Mouse (Mus musculus) heart, adult 2 months (tissue): ENCODE measurements around the gene Rpl23a. TPM values are rescaled to one million over a fixed set of nuclear protein-coding genes. Genes with fewer than 3 reads are reported as not detected.

Experiments used
- DNase-seq, 2 experiments: peaks; one replicate each; pipeline ENCODE4 v3.0.0; 2021
- H3K27ac ChIP-seq: fragments of 200-600 bp; 2 replicates; pipeline ENCODE4 v1.8.1; 2022
- H3K27me3 ChIP-seq: fragments of 200-500 bp; 2 replicates; pipeline ENCODE4 v1.6.1; 2012; ENCODE audit warnings: mild to moderate bottlenecking, low read length, inconsistent platforms, mixed read lengths; ENCODE audit not compliant: control insufficient read depth, insufficient read depth
- H3K36me3 ChIP-seq: fragments of 200-500 bp; 2 replicates; pipeline ENCODE4 v1.6.1; 2012; ENCODE audit warnings: low read length, inconsistent platforms; ENCODE audit not compliant: control insufficient read depth, insufficient read depth
- H3K4me1 ChIP-seq: fragments of 200-500 bp; 2 replicates; pipeline ENCODE4 v1.6.1; 2011; ENCODE audit warnings: low read length; ENCODE audit not compliant: control insufficient read depth, insufficient read depth
- H3K4me3 ChIP-seq: fragments of 200-600 bp; 2 replicates; pipeline ENCODE4 v1.8.1; 2022
- H3K79me2 ChIP-seq: fragments of 200-500 bp; replicated peaks from 2 replicates; pipeline ENCODE4 v1.6.1; 2012; ENCODE audit warnings: mild to moderate bottlenecking, inconsistent platforms, low read length, moderate library complexity, mixed read lengths; ENCODE audit not compliant: control insufficient read depth, insufficient read depth
- H3K9ac ChIP-seq: fragments of 200-500 bp; 2 replicates; pipeline ENCODE4 v1.6.1; 2012; ENCODE audit warnings: low read depth, mild to moderate bottlenecking, control low read depth, inconsistent platforms, low read length, mixed read lengths
- CTCF ChIP-seq: fragments of 200-600 bp; IDR thresholded peaks from 2 replicates; pipeline ENCODE4 v1.8.1; 2022; ENCODE audit warnings: antibody characterized with exemption, mild to moderate bottlenecking, moderate library complexity
- EP300 ChIP-seq: fragments of 200-500 bp; IDR thresholded peaks from 2 replicates; pipeline ENCODE4 v1.6.1; 2011; ENCODE audit warnings: low read depth, low read length, control low read depth; ENCODE audit not compliant: insufficient read depth
- POLR2A ChIP-seq: fragments of 200-500 bp; IDR thresholded peaks from 2 replicates; pipeline ENCODE4 v1.6.1; 2011; ENCODE audit warnings: mild to moderate bottlenecking, low read depth, low read length, control low read depth; ENCODE audit not compliant: insufficient read depth
- WGBS: fragments of 180-500 bp; shearing (Covaris S2); methylation state at CpG from one replicate; pipeline ENCODE4 v1.1.7; 2018; 5-methylcytosine and 5-hydroxymethylcytosine counted together
- intact Hi-C: fragments of 180-260 bp; cut with DNase I; formaldehyde crosslinking; loops from one replicate; pipeline ENCODE4 v1.15.1; 2025
- polyA plus RNA-seq: library from polyadenylated mRNA; depleted of rRNA; stranded (reverse); fragments of >200 nt; gene quantifications from 2 replicates; pipeline ENCODE4 v1.2.3, GENCODE M21; 2012
- total RNA-seq, 2 experiments: library from RNA; stranded (reverse); gene quantifications; 2 replicates each; pipeline ENCODE4 v1.2.3; 2021

The Rpl23a gene
- total and polyA plus RNA-seq, 3 experiments: 155 to 911 (median 801) TPM

- Histone ChIP-seq H3K27ac (no peak overlapping the region), H3K27me3 (no peaks in the 10 kb centered on the region), H3K9ac (no peak overlapping the region), H3K36me3 (no peaks in the 10 kb centered on the region), H3K4me3 (no peak overlapping the region), H3K79me2 (no peaks in the 10 kb centered on the region), H3K4me1 (no peaks in the 10 kb centered on the region)
- DNase-seq: no peak
- WGBS: 84% methylated on average over 3 of the region's 3 CpGs
- no peak for TF ChIP-seq EP300
- TF ChIP-seq POLR2A: no peak
- TF ChIP-seq CTCF: no peak
- intact Hi-C loops: no loop called here
Measured at GRCm38 (mm10) chr11:78202372-78202771, 19.0 kb upstream of the Rpl23a start.

DNA sequence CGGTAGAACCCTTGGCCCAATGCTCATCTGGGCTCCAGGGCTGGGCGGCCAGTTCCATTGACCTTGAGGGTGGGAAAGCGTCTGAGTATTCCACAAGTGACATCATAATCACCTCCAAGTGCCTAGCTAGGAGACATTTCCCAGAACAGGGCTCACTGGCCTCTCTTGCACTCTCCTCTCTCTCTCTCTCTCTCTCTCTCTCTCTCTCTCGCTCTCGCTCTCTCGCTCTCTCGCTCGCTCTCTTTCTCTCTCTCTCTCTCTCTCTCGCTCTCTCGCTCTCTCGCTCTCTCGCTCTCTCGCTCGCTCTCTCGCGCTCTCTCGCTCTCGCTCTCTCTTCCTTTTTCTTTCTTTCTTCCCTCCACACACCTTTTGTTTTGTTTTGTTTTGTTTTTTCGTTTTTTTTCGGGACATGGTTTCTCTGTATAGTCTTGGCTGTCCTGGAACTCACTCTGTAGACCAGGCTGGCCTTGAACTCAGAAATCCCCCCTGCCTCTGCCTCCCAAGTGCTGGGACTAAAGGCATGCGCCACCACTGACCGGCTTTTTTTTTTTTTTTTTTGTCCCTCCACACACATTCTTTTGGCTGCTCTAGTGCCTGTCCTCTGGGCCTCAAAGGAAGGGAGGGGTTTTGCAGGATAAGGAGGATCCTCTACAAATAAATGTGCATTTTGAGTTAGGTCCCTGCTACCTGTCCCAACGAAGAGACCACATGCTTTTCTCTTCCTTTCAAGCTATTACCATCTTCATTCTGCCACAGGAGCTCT is 11.9 kb upstream of the Rpl23a start:
- WGBS: 50% methylated on average over 23 of the region's 23 CpGs
- Histone ChIP-seq H3K27ac (no peak overlapping the region), H3K36me3 (no peaks in the 10 kb centered on the region), H3K9ac (peak overlapping the region; percentile 48), H3K79me2 (no peaks in the 10 kb centered on the region), H3K27me3 (no peaks in the 10 kb centered on the region), H3K4me1 (peaks cover 4% of the 10 kb centered on the region; the same call in 1 of the 2 replicates), H3K4me3 (peak overlapping the region; percentile 49)
- DNase-seq: no peak
- intact Hi-C loops: no loop called here
- TF ChIP-seq POLR2A: no peak

- H3K9ac ChIP-seq: peak overlapping the region; percentile 48
- H3K27ac ChIP-seq: no peak overlapping the region
- 4% methylated on average over 30 of the region's 30 CpGs for WGBS
- intact Hi-C loops: no loop called here
- no peaks in the 10 kb centered on the region for H3K79me2 ChIP-seq
- no peaks in the 10 kb centered on the region for H3K27me3 ChIP-seq
- TF ChIP-seq CTCF (no peak), EP300 (no peak), POLR2A (peak; percentile 46; the same call in 1 of the 2 replicates)
- H3K36me3 ChIP-seq: no peaks in the 10 kb centered on the region
- H3K4me3 ChIP-seq: peak overlapping the region; percentile 49
- DNase-seq: peak; percentile 83 to 84
- peaks cover 4% of the 10 kb centered on the region; the same call in 1 of the 2 replicates for H3K4me1 ChIP-seq
Measured at GRCm38 (mm10) chr11:78194411-78195100, 11.2 kb upstream of the Rpl23a start.

DNA sequence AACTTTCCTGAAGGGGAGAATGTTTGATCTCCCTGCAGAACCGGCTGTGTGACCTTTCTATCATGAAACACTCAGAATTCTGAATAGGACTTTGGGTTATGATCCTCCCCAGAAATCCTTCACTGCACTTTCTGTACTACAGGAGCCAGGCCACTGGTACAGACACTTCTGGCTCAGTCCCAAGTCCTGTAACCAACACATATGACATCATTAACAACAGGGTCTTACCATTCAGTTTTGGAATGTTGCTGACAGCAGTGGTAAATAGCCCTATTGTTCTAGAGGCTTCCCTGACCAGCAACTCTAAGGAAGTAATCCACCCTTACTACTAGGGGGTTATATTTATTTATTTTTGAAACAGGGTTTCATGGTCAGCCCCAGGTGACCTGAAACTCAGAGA is 9.7 kb upstream of the Rpl23a start, which contains the start of gene Proca1:
Gene Proca1 (plus strand): TSS at position 280 of the 400 bp plus-strand sequence.
- Histone ChIP-seq H3K9ac (no peak within 1 kb of the TSS), H3K27ac (no peak within 1 kb of the TSS), H3K27me3 (no peaks in the 10 kb centered on the region), H3K79me2 (no peaks in the 10 kb centered on the region), H3K36me3 (no peaks in the 10 kb centered on the region), H3K4me3 (no peak within 1 kb of the TSS), H3K4me1 (peaks cover 4% of the 10 kb centered on the region; the same call in 1 of the 2 replicates)
- intact Hi-C loops: no loop called here
- TF ChIP-seq EP300: no peak
- no peak for TF ChIP-seq CTCF
- TF ChIP-seq POLR2A: no peak
- no peak for DNase-seq
- 64% methylated on average over 1 of the region's 1 CpGs for WGBS

DNA sequence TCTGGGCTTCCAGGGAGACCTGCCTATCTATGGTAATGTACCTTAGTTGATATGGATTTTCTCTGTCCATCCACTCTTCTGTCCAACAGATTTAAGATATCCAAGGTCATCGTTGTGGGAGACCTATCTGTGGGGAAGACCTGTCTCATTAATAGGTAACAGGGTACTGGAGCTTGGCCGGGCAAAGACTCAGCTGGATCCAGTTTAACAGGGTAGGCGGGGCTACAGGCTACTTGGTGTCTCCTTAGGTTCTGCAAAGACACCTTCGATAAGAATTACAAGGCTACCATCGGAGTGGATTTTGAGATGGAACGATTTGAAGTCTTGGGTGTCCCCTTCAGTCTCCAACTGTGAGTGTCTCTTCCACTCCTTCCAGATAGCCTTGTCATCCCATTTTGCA is 6.7 kb upstream of the Rpl23a start:
- no peaks in the 10 kb centered on the region for H3K36me3 ChIP-seq
- no peak for DNase-seq
- 81% methylated on average over 6 of the region's 6 CpGs for WGBS
- no peak overlapping the region for H3K27ac ChIP-seq
- H3K4me1 ChIP-seq: peaks cover 3% of the 10 kb centered on the region; the same call in 1 of the 2 replicates
- no peak overlapping the region for H3K4me3 ChIP-seq
- no peaks in the 10 kb centered on the region for H3K27me3 ChIP-seq
- no peak overlapping the region for H3K9ac ChIP-seq
- no peaks in the 10 kb centered on the region for H3K79me2 ChIP-seq
- TF ChIP-seq POLR2A (no peak), EP300 (no peak)
- intact Hi-C loops: no loop called here
